Mouse (Mus musculus): ENCODE data around the gene Gm128.
A peak's percentile ranks its signal among the peaks of the same experiment; 100 is the strongest.

The Gm128 gene

GRCm38 (mm10) chr3:95241498-95241897 lies at the start of gene Gm128:
Gene Gm128 (minus strand): TSS chr3:95241598.
- DNase-seq (ENCODE audit: low read depth, low spot score) = no peak

GRCm38 (mm10) chr3:95291041-95291440 lies 49.6 kb upstream of the Gm128 start:
- DNase-seq (ENCODE audit: low read depth, low spot score) = no peak

GRCm38 (mm10) chr3:95290156-95290555 lies 48.8 kb upstream of the Gm128 start:
- no peak for DNase-seq (ENCODE audit: low read depth, low spot score)

- DNase-seq (ENCODE audit: low read depth, low spot score) = no peak
Measured at GRCm38 (mm10) chr3:95289419-95289818, 48.0 kb upstream of the Gm128 start.

GRCm38 (mm10) chr3:95287541-95287940 lies 46.1 kb upstream of the Gm128 start:
- no peak for DNase-seq (ENCODE audit: low read depth, low spot score)

- DNase-seq (ENCODE audit: low read depth, low spot score) = no peak
Measured at GRCm38 (mm10) chr3:95286510-95286909, 45.1 kb upstream of the Gm128 start.

GRCm38 (mm10) chr3:95286011-95286410 lies 44.6 kb upstream of the Gm128 start:
- no peak for DNase-seq (ENCODE audit: low read depth, low spot score)

- DNase-seq (ENCODE audit: low read depth, low spot score) = no peak
Measured at GRCm38 (mm10) chr3:95285390-95285789, 44.0 kb upstream of the Gm128 start.

GRCm38 (mm10) chr3:95284501-95285281 lies 43.3 kb upstream of the Gm128 start:
- DNase-seq (ENCODE audit: low read depth, low spot score) = no peak

- no peak for DNase-seq (ENCODE audit: low read depth, low spot score)
Measured at GRCm38 (mm10) chr3:95284062-95284461, 42.7 kb upstream of the Gm128 start.

- no peak for DNase-seq (ENCODE audit: low read depth, low spot score)
Measured at GRCm38 (mm10) chr3:95283589-95283941, 42.2 kb upstream of the Gm128 start.

- peak; percentile 56 for DNase-seq (ENCODE audit: low read depth, low spot score)
Measured at GRCm38 (mm10) chr3:95282865-95283588, 41.6 kb upstream of the Gm128 start.

- DNase-seq (ENCODE audit: low read depth, low spot score) = peak; percentile 47
Measured at GRCm38 (mm10) chr3:95282381-95282864, 41.0 kb upstream of the Gm128 start.

GRCm38 (mm10) chr3:95281216-95282126 lies 40.1 kb upstream of the Gm128 start, which contains the start of the genes Mindy1 and Prune1:
Gene Mindy1 (plus strand): TSS chr3:95281345.
Gene Prune1 (minus strand): TSS chr3:95282076.
- DNase-seq (ENCODE audit: low read depth, low spot score) = peak; percentile 98

- peak; percentile 33 for DNase-seq (ENCODE audit: low read depth, low spot score)
Measured at GRCm38 (mm10) chr3:95280747-95281146, 39.3 kb upstream of the Gm128 start.

GRCm38 (mm10) chr3:95277149-95277551 lies 35.8 kb upstream of the Gm128 start:
- no peak for DNase-seq (ENCODE audit: low read depth, low spot score)

GRCm38 (mm10) chr3:95276428-95276934 lies 35.1 kb upstream of the Gm128 start:
- no peak for DNase-seq (ENCODE audit: low read depth, low spot score)

- DNase-seq (ENCODE audit: low read depth, low spot score) = no peak
Measured at GRCm38 (mm10) chr3:95275161-95275560, 33.8 kb upstream of the Gm128 start.

- DNase-seq (ENCODE audit: low read depth, low spot score) = no peak
Measured at GRCm38 (mm10) chr3:95274453-95274852, 33.1 kb upstream of the Gm128 start.

- DNase-seq (ENCODE audit: low read depth, low spot score) = no peak
Measured at GRCm38 (mm10) chr3:95273471-95273870, 32.1 kb upstream of the Gm128 start.

GRCm38 (mm10) chr3:95270766-95271364 lies 29.5 kb upstream of the Gm128 start:
- DNase-seq (ENCODE audit: low read depth, low spot score) = no peak

All from CD4-positive, CD25-positive, alpha-beta regulatory T cell, adult 2 months (primary cell).